Mouse (Mus musculus) midbrain, embryonic 12.5 days (tissue): ENCODE measurements at regions not wholly inside any gene's neighbourhood (a gene's known extent, or its start where the extent isn't known, plus 50 kb on each side); places are given as distances from the start of the nearest gene placed in this dataset.

Source experiments
- ATAC-seq: fragments of 200-750 bp; cut with Nextera tagmentation; 2 replicates; pipeline ENCODE4 v1.8.0; 2017; ENCODE audit warnings: low read depth, moderate TSS enrichment, moderate library complexity; ENCODE audit not compliant: low FRiP score
- H3K27ac ChIP-seq: fragments of 300-500 bp; sonication (generic); replicated peaks from 2 replicates; pipeline ENCODE4 v1.5.1; 2016; ENCODE audit warnings: mild to moderate bottlenecking
- H3K27me3 ChIP-seq: fragments of 300-500 bp; sonication (generic); 2 replicates; pipeline ENCODE4 v1.6.1; 2016; ENCODE audit warnings: mild to moderate bottlenecking
- H3K36me3 ChIP-seq: fragments of 300-500 bp; sonication (generic); 2 replicates; pipeline ENCODE4 v1.6.1; 2016
- H3K4me1 ChIP-seq: fragments of 300-500 bp; sonication (generic); 2 replicates; pipeline ENCODE4 v1.6.1; 2016
- H3K4me2 ChIP-seq: fragments of 300-500 bp; sonication (generic); replicated peaks from 2 replicates; pipeline ENCODE4 v1.6.1; 2016; ENCODE audit warnings: mild to moderate bottlenecking, moderate library complexity
- H3K4me3 ChIP-seq: fragments of 300-500 bp; sonication (generic); 2 replicates; pipeline ENCODE4 v1.5.1; 2016; ENCODE audit warnings: mild to moderate bottlenecking
- H3K9ac ChIP-seq: fragments of 300-500 bp; sonication (generic); replicated peaks from 2 replicates; pipeline ENCODE4 v1.6.1; 2016; ENCODE audit warnings: mild to moderate bottlenecking, moderate library complexity
- H3K9me3 ChIP-seq: fragments of 300-500 bp; sonication (generic); 2 replicates; pipeline ENCODE4 v1.6.1; 2016; ENCODE audit warnings: mild to moderate bottlenecking
- WGBS: fragments of 180-500 bp; shearing (Covaris S2); methylation state at CpG from one replicate; pipeline ENCODE4 v1.1.7; 2016; 5-methylcytosine and 5-hydroxymethylcytosine counted together

- H3K4me2 ChIP-seq, result no peak overlapping the region
- no peaks in the 10 kb centered on the region for H3K27me3 ChIP-seq
- no peak overlapping the region for H3K4me3 ChIP-seq
- ATAC-seq, result no peak
- H3K27ac ChIP-seq, result no peak overlapping the region
- no peaks in the 10 kb centered on the region for H3K9me3 ChIP-seq
- H3K4me1 ChIP-seq, result no peaks in the 10 kb centered on the region
- no peak overlapping the region for H3K9ac ChIP-seq
- no peaks in the 10 kb centered on the region for H3K36me3 ChIP-seq
These were observed 72.9 kb downstream of the Manea start for GRCm38 (mm10) chr4:26273754-26274153.

GRCm38 (mm10) chr4:26259230-26260029 lies 87.3 kb downstream of the Manea start:
- no peak overlapping the region for H3K4me3 ChIP-seq
- no peak overlapping the region for H3K27ac ChIP-seq
- H3K9me3 ChIP-seq, result no peaks in the 10 kb centered on the region
- no peak overlapping the region for H3K4me2 ChIP-seq
- no peak overlapping the region for H3K9ac ChIP-seq
- H3K4me1 ChIP-seq, result no peaks in the 10 kb centered on the region
- H3K27me3 ChIP-seq, result no peaks in the 10 kb centered on the region
- H3K36me3 ChIP-seq, result no peaks in the 10 kb centered on the region
- no peak for ATAC-seq
- 75% methylated on average over 1 of the region's 1 CpGs for WGBS

- Histone ChIP-seq H3K27me3 (no peaks in the 10 kb centered on the region), H3K4me3 (no peak overlapping the region), H3K36me3 (no peaks in the 10 kb centered on the region), H3K27ac (no peak overlapping the region), H3K4me1 (no peaks in the 10 kb centered on the region), H3K4me2 (no peak overlapping the region), H3K9me3 (no peaks in the 10 kb centered on the region), H3K9ac (no peak overlapping the region)
- no peak for ATAC-seq
- 66% methylated on average over 3 of the region's 3 CpGs for WGBS
These were observed 90.8 kb downstream of the Manea start for GRCm38 (mm10) chr4:26255889-26256288.

GRCm38 (mm10) chr4:26247925-26248856 lies 98.5 kb downstream of the Manea start:
- WGBS, result 65% methylated on average over 13 of the region's 13 CpGs
- Histone ChIP-seq H3K4me2 (no peak overlapping the region), H3K4me3 (no peak overlapping the region), H3K36me3 (no peaks in the 10 kb centered on the region), H3K27me3 (no peaks in the 10 kb centered on the region), H3K4me1 (no peaks in the 10 kb centered on the region), H3K9me3 (no peaks in the 10 kb centered on the region), H3K9ac (no peak overlapping the region), H3K27ac (no peak overlapping the region)
- ATAC-seq, result peak; percentile 87

GRCm38 (mm10) chr4:26223267-26223666 lies 123.4 kb downstream of the Manea start:
- ATAC-seq, result no peak
- H3K4me3 ChIP-seq, result no peak overlapping the region
- no peak overlapping the region for H3K4me2 ChIP-seq
- no peak overlapping the region for H3K9ac ChIP-seq
- H3K4me1 ChIP-seq, result no peaks in the 10 kb centered on the region
- no peaks in the 10 kb centered on the region for H3K27me3 ChIP-seq
- 72% methylated on average over 1 of the region's 1 CpGs for WGBS
- H3K36me3 ChIP-seq, result no peaks in the 10 kb centered on the region
- H3K27ac ChIP-seq, result no peak overlapping the region
- no peaks in the 10 kb centered on the region for H3K9me3 ChIP-seq
